Mouse (Mus musculus) sigmoid colon, adult 10 weeks (tissue): ENCODE measurements around the gene Dsel. TPM values are rescaled to one million over a fixed set of nuclear protein-coding genes. Genes with fewer than 3 reads are reported as not detected.

ENCODE experiments used
- polyA plus RNA-seq: library from polyadenylated mRNA; stranded (reverse); fragments of 350-450 nt; fragmentation: Illumina TruSeq; extraction: RNeasy Lipid Tissue Mini Kit (QIAGEN cat#74804); gene quantifications from one replicate; pipeline ENCODE4 v1.2.3, GENCODE M21; 2014; ENCODE audit warnings: low read depth, low replicate concordance

Dsel gene
- polyA plus RNA-seq = 26.3 TPM

GRCm38 (mm10) chr1:111864779-111865165, at the start of gene Dsel:
Dsel (minus strand) TSS chr1:111864918.

